Mouse (Mus musculus): ENCODE measurements around the gene Unkl. TPM values are rescaled to one million over a fixed set of nuclear protein-coding genes. Genes with fewer than 3 reads are reported as not detected.

Gene Unkl
- total RNA-seq, 2 experiments from 2014 or later = 9.8 to 20.5 TPM

Other genes starting within 250 kb of the Unkl start
- 74.2 and 79.1 TPM in 2 replicates for gene Jpt2, start 227.7 kb upstream of the Unkl start, total RNA-seq (2014; fragmentation: Nextera tagmentation)
- 77.8 and 78.2 TPM in 2 replicates for gene Jpt2, start 227.7 kb upstream of the Unkl start, total RNA-seq (2017)
- gene Cramp1l, start 172.6 kb upstream of the Unkl start, total RNA-seq (2014; fragmentation: Nextera tagmentation) = 31.2 and 38.1 TPM in 2 replicates
- gene Cramp1l, start 172.6 kb upstream of the Unkl start, total RNA-seq (2017) = 10.1 and 10.9 TPM in 2 replicates
- gene Ift140, start 172.3 kb upstream of the Unkl start, total RNA-seq (2014; fragmentation: Nextera tagmentation) = 32.0 and 32.1 TPM in 2 replicates
- gene Ift140, start 172.3 kb upstream of the Unkl start, total RNA-seq (2017) = 27.6 and 33.9 TPM in 2 replicates
- gene Tmem204, start 104.8 kb upstream of the Unkl start, total RNA-seq (2014; fragmentation: Nextera tagmentation) = not detected in 2 replicates
- gene Tmem204, start 104.8 kb upstream of the Unkl start, total RNA-seq (2017) = not detected in 2 replicates
- 53.3 and 77.5 TPM in 2 replicates for gene Telo2, start 72.4 kb upstream of the Unkl start, total RNA-seq (2014; fragmentation: Nextera tagmentation)
- 38.5 and 38.9 TPM in 2 replicates for gene Telo2, start 72.4 kb upstream of the Unkl start, total RNA-seq (2017)
- not detected in 2 replicates for gene Ptx4, start 67.6 kb upstream of the Unkl start, total RNA-seq (2014; fragmentation: Nextera tagmentation)
- gene Ptx4, start 67.6 kb upstream of the Unkl start, total RNA-seq (2017) = 2.4 TPM in 1 of 2 replicates, not detected in the other
- 17.6 and 18.7 TPM in 2 replicates for gene Clcn7, start 55.0 kb upstream of the Unkl start, total RNA-seq (2014; fragmentation: Nextera tagmentation)
- 5.9 and 10.9 TPM in 2 replicates for gene Clcn7, start 55.0 kb upstream of the Unkl start, total RNA-seq (2017)
- 0.33 TPM in 1 of 2 replicates, not detected in the other for gene Ccdc154, start 25.9 kb upstream of the Unkl start, total RNA-seq (2014; fragmentation: Nextera tagmentation)
- gene Ccdc154, start 25.9 kb upstream of the Unkl start, total RNA-seq (2017) = not detected in 2 replicates
- gene Gm38655, start 12.9 kb upstream of the Unkl start, total RNA-seq (2014; fragmentation: Nextera tagmentation) = not detected in 2 replicates
- gene Gm38655, start 12.9 kb upstream of the Unkl start, total RNA-seq (2017) = not detected in 2 replicates
- gene BC003965, start 3.8 kb upstream of the Unkl start, total RNA-seq (2014; fragmentation: Nextera tagmentation) = 25.4 and 34.8 TPM in 2 replicates
- gene BC003965, start 3.8 kb upstream of the Unkl start, total RNA-seq (2017) = 16.3 and 18.3 TPM in 2 replicates
- gene Gnptg, start 51.7 kb downstream of the Unkl start, total RNA-seq (2014; fragmentation: Nextera tagmentation) = 13.9 and 14.2 TPM in 2 replicates
- 10.9 and 12.9 TPM in 2 replicates for gene Gnptg, start 51.7 kb downstream of the Unkl start, total RNA-seq (2017)
- 20.1 and 29.2 TPM in 2 replicates for gene Tsr3, start 51.8 kb downstream of the Unkl start, total RNA-seq (2014; fragmentation: Nextera tagmentation)
- 33.3 and 33.7 TPM in 2 replicates for gene Tsr3, start 51.8 kb downstream of the Unkl start, total RNA-seq (2017)
- 1.4 TPM in 1 of 2 replicates, not detected in the other for gene Baiap3, start 68.0 kb downstream of the Unkl start, total RNA-seq (2014; fragmentation: Nextera tagmentation)
- gene Baiap3, start 68.0 kb downstream of the Unkl start, total RNA-seq (2017) = 2.7 TPM in 1 of 2 replicates, not detected in the other
- 430 and 467 TPM in 2 replicates for gene Ube2i, start 86.2 kb downstream of the Unkl start, total RNA-seq (2014; fragmentation: Nextera tagmentation)
- 338 and 373 TPM in 2 replicates for gene Ube2i, start 86.2 kb downstream of the Unkl start, total RNA-seq (2017)
- not detected in 2 replicates for gene Prss34, start 110.0 kb downstream of the Unkl start, total RNA-seq (2014; fragmentation: Nextera tagmentation)
- gene Prss34, start 110.0 kb downstream of the Unkl start, total RNA-seq (2017) = 0.72 TPM in 1 of 2 replicates, not detected in the other
- not detected in 2 replicates for gene Prss28, start 120.2 kb downstream of the Unkl start, total RNA-seq (2014; fragmentation: Nextera tagmentation)
- not detected in 2 replicates for gene Prss28, start 120.2 kb downstream of the Unkl start, total RNA-seq (2017)
- not detected in 2 replicates for gene Prss29, start 130.3 kb downstream of the Unkl start, total RNA-seq (2014; fragmentation: Nextera tagmentation)
- gene Prss29, start 130.3 kb downstream of the Unkl start, total RNA-seq (2017) = not detected in 2 replicates
- not detected in 2 replicates for gene Tpsab1, start 157.2 kb downstream of the Unkl start, total RNA-seq (2014; fragmentation: Nextera tagmentation)
- not detected in 2 replicates for gene Tpsab1, start 157.2 kb downstream of the Unkl start, total RNA-seq (2017)
- not detected in 2 replicates for gene Tpsb2, start 177.9 kb downstream of the Unkl start, total RNA-seq (2014; fragmentation: Nextera tagmentation)
- not detected in 2 replicates for gene Tpsb2, start 177.9 kb downstream of the Unkl start, total RNA-seq (2017)
- not detected in 2 replicates for gene Tpsg1, start 180.9 kb downstream of the Unkl start, total RNA-seq (2014; fragmentation: Nextera tagmentation)
- gene Tpsg1, start 180.9 kb downstream of the Unkl start, total RNA-seq (2017) = not detected in 2 replicates
- 0.67 and 3.8 TPM in 2 replicates for gene Cacna1h, start 245.4 kb downstream of the Unkl start, total RNA-seq (2014; fragmentation: Nextera tagmentation)
- gene Cacna1h, start 245.4 kb downstream of the Unkl start, total RNA-seq (2017) = 0.15 TPM in 1 of 2 replicates, not detected in the other